Mouse (Mus musculus) liver, embryonic 11.5 days (tissue): ENCODE results near the gene Ubr7. TPM values are rescaled to one million over a fixed set of nuclear protein-coding genes. Genes with fewer than 3 reads are reported as not detected.

Experiments
- ATAC-seq: fragments of 200-750 bp; cut with Nextera tagmentation; replicated peaks from 2 replicates; pipeline ENCODE4 v1.8.0; 2017; ENCODE audit warnings: moderate number of reproducible peaks, mild to moderate bottlenecking, moderate TSS enrichment, moderate library complexity; ENCODE audit not compliant: low FRiP score
- DNase-seq: peaks from one replicate; pipeline ENCODE4 v3.0.0-alpha.2; 2017; ENCODE audit warnings: low spot score
- H3K27ac ChIP-seq: fragments of 300-500 bp; sonication (generic); 2 replicates; pipeline ENCODE4 v1.5.1; 2014; ENCODE audit warnings: mild to moderate bottlenecking, low read depth, low read length, control low read depth
- H3K27me3 ChIP-seq: fragments of 300-500 bp; sonication (generic); replicated peaks from 2 replicates; pipeline ENCODE4 v1.6.1; 2014; ENCODE audit warnings: low read length, mixed read lengths; ENCODE audit not compliant: control insufficient read depth, insufficient read depth
- H3K36me3 ChIP-seq: fragments of 300-500 bp; sonication (generic); 2 replicates; pipeline ENCODE4 v1.6.1; 2014; ENCODE audit warnings: mild to moderate bottlenecking, low read length, moderate library complexity, mixed read lengths; ENCODE audit not compliant: control insufficient read depth, insufficient read depth
- H3K4me1 ChIP-seq: fragments of 300-500 bp; sonication (generic); replicated peaks from 2 replicates; pipeline ENCODE4 v1.6.1; 2014; ENCODE audit warnings: low read length, mixed read lengths; ENCODE audit not compliant: control insufficient read depth, insufficient read depth
- H3K4me2 ChIP-seq: fragments of 300-500 bp; sonication (generic); 2 replicates; pipeline ENCODE4 v1.6.1; 2014; ENCODE audit warnings: mild to moderate bottlenecking, control low read depth, moderate library complexity
- H3K4me3 ChIP-seq: fragments of 300-500 bp; sonication (generic); 2 replicates; pipeline ENCODE4 v1.5.1; 2014; ENCODE audit warnings: low read depth, low read length, control low read depth
- H3K9ac ChIP-seq: fragments of 300-500 bp; sonication (generic); 2 replicates; pipeline ENCODE4 v1.6.1; 2014; ENCODE audit warnings: low read depth, low read length, control low read depth
- H3K9me3 ChIP-seq: fragments of 300-500 bp; sonication (generic); 2 replicates; pipeline ENCODE4 v1.6.1; 2016; ENCODE audit warnings: low read length, inconsistent platforms, mixed read lengths; ENCODE audit not compliant: control insufficient read depth
- WGBS: fragments of 180-500 bp; shearing (Covaris S2); extraction: QIAGEN DNeasy Blood & Tissue Kit; methylation state at CpG from one replicate; pipeline ENCODE4 v1.1.7; 2014; 5-methylcytosine and 5-hydroxymethylcytosine counted together
- polyA plus RNA-seq: library from polyadenylated mRNA; unstranded; fragments of >200 nt; fragmentation: Nextera tagmentation; extraction: Ambion mirVana; gene quantifications from 2 replicates; pipeline ENCODE4 v1.2.1, GENCODE M21; 2014

Gene Ubr7
- polyA plus RNA-seq, 1 experiment from 2014 or later = 53.3 TPM

DNA sequence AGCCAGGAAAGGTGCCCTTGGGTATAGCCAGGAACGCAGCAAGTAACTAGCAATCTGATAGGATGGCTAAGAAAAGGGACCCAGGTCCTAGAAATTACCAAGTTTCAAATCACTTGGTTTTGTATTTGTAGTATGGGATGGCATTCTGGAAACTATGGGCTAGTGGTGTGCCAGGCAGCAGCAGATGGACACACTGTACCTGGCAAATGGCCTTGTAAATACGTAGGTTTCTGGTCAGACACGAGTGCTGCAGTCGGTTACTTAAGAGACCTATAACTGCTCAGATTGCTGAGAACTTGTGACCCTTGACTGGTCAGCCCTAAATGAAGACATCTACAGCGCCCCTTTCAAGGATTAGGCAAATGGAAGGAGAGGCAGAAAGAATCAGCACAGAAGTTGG lies 20.4 kb downstream of the Ubr7 start:
- no peak for DNase-seq
- Histone ChIP-seq H3K36me3 (peaks cover 15% of the 10 kb centered on the region), H3K9ac (no peak overlapping the region), H3K27ac (no peak overlapping the region), H3K27me3 (no peaks in the 10 kb centered on the region), H3K4me1 (no peaks in the 10 kb centered on the region), H3K4me3 (no peak overlapping the region), H3K9me3 (no peaks in the 10 kb centered on the region), H3K4me2 (no peak overlapping the region)
- WGBS = 84% methylated on average over 5 of the region's 5 CpGs
- ATAC-seq = no peak

DNA sequence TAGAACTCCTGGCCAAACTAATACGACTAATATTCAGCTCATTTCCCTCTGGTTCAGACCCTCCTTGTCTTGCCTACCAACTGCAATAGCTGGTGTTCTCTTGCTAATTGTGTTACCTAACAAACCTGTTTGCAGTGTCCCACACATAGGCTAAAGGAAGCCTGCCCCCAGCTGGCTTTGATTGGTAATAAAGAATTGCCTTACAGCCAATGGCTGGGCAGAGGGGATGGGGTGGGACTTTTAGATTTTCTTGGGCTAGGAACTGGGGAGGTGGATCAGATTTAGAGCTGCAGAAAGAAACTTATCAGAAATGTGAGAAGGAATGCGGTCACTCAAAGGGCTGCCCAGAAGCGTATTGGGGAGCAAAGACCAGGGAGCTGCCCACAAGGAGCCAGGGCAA lies 21.7 kb downstream of the Ubr7 start:
- Histone ChIP-seq H3K27me3 (no peaks in the 10 kb centered on the region), H3K4me2 (no peak overlapping the region), H3K9me3 (no peaks in the 10 kb centered on the region), H3K27ac (no peak overlapping the region), H3K9ac (no peak overlapping the region), H3K4me1 (no peaks in the 10 kb centered on the region), H3K4me3 (no peak overlapping the region), H3K36me3 (peaks cover 13% of the 10 kb centered on the region)
- ATAC-seq = peak; percentile 68
- WGBS = 31% methylated on average over 3 of the region's 3 CpGs
- DNase-seq = no peak

DNA sequence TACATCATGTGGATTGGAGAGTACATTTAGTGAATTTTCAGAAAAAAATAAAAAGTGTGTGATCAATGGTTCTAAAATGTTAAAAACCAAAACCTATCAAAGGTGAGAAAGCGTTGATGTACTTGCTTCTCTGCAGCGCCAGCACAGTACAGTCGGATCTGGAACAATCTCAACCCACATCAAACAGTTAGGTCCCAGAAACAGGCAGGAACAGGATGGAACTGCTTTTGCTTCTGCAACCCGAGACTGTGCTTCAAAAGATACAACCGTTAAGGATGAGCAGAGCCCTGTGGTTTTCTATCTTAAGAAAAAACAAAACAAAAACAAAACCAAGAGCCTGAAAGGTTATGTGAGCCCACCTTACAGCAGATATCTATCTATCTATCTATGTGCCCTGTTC lies 25.1 kb downstream of the Ubr7 start:
- no peak for ATAC-seq
- 91% methylated on average over 5 of the region's 5 CpGs for WGBS

DNA sequence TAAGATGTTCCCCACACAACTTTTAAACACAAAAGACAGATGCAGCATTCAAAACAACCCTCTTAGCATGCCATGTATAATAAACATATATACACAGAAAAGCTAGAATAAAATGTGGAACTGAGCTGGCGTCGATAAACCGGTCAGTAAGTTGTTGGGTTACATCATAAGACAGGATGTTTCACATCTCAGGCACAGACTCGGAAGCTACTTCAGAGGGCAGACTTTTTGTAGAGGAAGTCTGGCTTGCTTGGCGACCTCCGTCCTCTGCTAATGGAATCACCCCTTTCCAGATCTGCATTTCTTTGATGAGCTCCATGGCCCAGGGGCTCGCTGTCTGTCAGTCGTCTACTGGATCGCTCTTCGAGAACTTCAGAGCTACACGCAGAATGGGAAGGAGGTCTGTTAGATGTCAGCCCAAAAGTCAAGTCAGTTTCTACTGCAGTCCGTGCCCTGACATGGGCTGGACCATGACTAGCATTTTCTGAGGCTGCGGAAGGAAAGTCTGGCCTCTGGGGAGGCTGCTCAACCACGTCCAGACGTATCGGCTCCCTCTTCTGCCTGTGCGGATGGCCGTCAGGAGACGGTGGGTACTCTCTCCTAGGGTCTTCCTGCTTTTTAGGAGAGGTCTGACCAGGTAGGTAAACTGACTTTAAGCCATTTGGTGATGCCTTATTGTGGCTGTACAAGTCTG lies 27.3 kb downstream of the Ubr7 start:
- ATAC-seq (no peak), DNase-seq (no peak)
- H3K4me3 ChIP-seq = no peak overlapping the region
- H3K4me2 ChIP-seq = no peak overlapping the region
- no peaks in the 10 kb centered on the region for H3K4me1 ChIP-seq
- H3K27ac ChIP-seq = no peak overlapping the region
- H3K27me3 ChIP-seq = no peaks in the 10 kb centered on the region
- 84% methylated on average over 19 of the region's 19 CpGs for WGBS
- H3K36me3 ChIP-seq = peaks cover 16% of the 10 kb centered on the region; the same call in 1 of the 2 replicates
- H3K9ac ChIP-seq = no peak overlapping the region
- no peaks in the 10 kb centered on the region for H3K9me3 ChIP-seq

More for the DNA sequence above, 25.1 kb downstream of the Ubr7 start:
- Histone ChIP-seq H3K36me3 (peaks cover 11% of the 10 kb centered on the region), H3K4me3 (no peak overlapping the region), H3K9me3 (no peaks in the 10 kb centered on the region), H3K27ac (no peak overlapping the region), H3K4me1 (no peaks in the 10 kb centered on the region), H3K27me3 (no peaks in the 10 kb centered on the region), H3K9ac (no peak overlapping the region), H3K4me2 (no peak overlapping the region)
- no peak for DNase-seq

DNA sequence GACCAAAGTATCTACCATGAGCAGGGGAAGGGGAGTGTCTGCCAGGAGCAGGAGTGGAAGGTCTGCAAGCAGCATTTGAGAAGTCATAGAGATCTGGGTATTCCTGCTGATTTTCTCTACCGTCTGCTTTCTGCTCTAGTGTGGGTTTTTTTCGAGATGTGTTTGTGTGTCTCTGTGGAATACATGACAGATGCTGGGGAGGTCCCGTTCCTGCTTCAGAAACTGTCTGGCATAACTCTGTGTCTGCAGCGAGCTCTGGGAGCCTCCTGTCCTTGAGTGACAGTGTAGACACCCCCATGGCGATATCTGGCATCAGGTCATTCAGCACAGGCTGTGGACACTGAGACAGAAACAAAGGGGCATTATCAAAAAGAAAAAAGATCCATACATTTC lies 27.8 kb downstream of the Ubr7 start:
- ATAC-seq (no peak), DNase-seq (no peak)
- no peaks in the 10 kb centered on the region for H3K9me3 ChIP-seq
- no peaks in the 10 kb centered on the region for H3K27me3 ChIP-seq
- H3K27ac ChIP-seq = no peak overlapping the region
- H3K4me2 ChIP-seq = no peak overlapping the region
- H3K4me3 ChIP-seq = no peak overlapping the region
- no peak overlapping the region for H3K9ac ChIP-seq
- 88% methylated on average over 5 of the region's 5 CpGs for WGBS
- peaks cover 20% of the 10 kb centered on the region for H3K36me3 ChIP-seq
- H3K4me1 ChIP-seq = no peaks in the 10 kb centered on the region

GRCm38 (mm10) chr12:102787927-102788326 lies 30.2 kb downstream of the Ubr7 start:
- peak; percentile 39; the same call in 1 of the 2 replicates for ATAC-seq
- Histone ChIP-seq H3K9ac (no peak overlapping the region), H3K27me3 (no peaks in the 10 kb centered on the region), H3K4me2 (no peak overlapping the region), H3K9me3 (no peaks in the 10 kb centered on the region), H3K4me3 (no peak overlapping the region), H3K4me1 (no peaks in the 10 kb centered on the region), H3K27ac (no peak overlapping the region), H3K36me3 (peaks cover 26% of the 10 kb centered on the region)
- DNase-seq = no peak
- 77% methylated on average over 7 of the region's 7 CpGs for WGBS

DNA sequence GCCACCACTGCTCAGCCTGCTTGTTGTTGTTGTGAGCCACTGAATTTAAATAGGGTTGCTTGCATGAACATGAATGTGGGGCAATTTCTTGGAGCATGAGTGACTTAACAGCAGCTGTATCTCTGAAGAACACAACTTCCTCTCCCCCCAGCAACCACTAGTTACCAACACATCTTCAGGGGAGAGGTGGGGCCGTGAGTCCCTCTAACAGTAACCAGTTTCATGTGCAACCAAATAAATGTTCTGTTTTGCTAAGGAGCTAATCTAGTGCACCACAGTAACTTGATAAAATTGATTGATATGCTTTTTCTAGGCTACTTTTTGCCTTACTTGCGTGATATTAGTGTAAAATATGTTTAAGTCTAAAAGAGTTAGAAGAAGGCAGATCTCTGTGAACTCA lies 41.8 kb downstream of the Ubr7 start:
- Histone ChIP-seq H3K4me3 (no peak overlapping the region), H3K9me3 (no peaks in the 10 kb centered on the region), H3K27me3 (no peaks in the 10 kb centered on the region), H3K4me2 (no peak overlapping the region), H3K27ac (no peak overlapping the region), H3K36me3 (peaks cover 2% of the 10 kb centered on the region; the same call in 1 of the 2 replicates), H3K4me1 (no peaks in the 10 kb centered on the region), H3K9ac (no peak overlapping the region)
- no peak for DNase-seq
- peak; percentile 41; the same call in 1 of the 2 replicates for ATAC-seq
- whole genome bisulfite sequencing = 63% methylated on average over 2 of the region's 2 CpGs

- H3K4me2 ChIP-seq = no peak overlapping the region
- no peak for DNase-seq
- H3K4me3 ChIP-seq = no peak overlapping the region
- no peaks in the 10 kb centered on the region for H3K4me1 ChIP-seq
- H3K27ac ChIP-seq = no peak overlapping the region
- no peak for ATAC-seq
- H3K27me3 ChIP-seq = no peaks in the 10 kb centered on the region
- 93% methylated on average over 1 of the region's 1 CpGs for WGBS
- H3K9ac ChIP-seq = no peak overlapping the region
- 0 out of 2 replicates have a peak, but pooled peaks cover 3% of the 10 kb centered on the region for H3K36me3 ChIP-seq
- no peaks in the 10 kb centered on the region for H3K9me3 ChIP-seq
Observed at GRCm38 (mm10) chr12:102814858-102815257, 57.1 kb downstream of the Ubr7 start.

GRCm38 (mm10) chr12:102826399-102826798 lies 68.6 kb downstream of the Ubr7 start:
- DNase-seq (no peak), ATAC-seq (no peak)
- WGBS = 93% methylated on average over 1 of the region's 1 CpGs
- H3K9me3 ChIP-seq = no peaks in the 10 kb centered on the region
- no peaks in the 10 kb centered on the region for H3K4me1 ChIP-seq
- no peak overlapping the region for H3K4me2 ChIP-seq
- H3K27ac ChIP-seq = no peak overlapping the region
- no peaks in the 10 kb centered on the region for H3K36me3 ChIP-seq
- no peak overlapping the region for H3K4me3 ChIP-seq
- H3K9ac ChIP-seq = no peak overlapping the region
- H3K27me3 ChIP-seq = no peaks in the 10 kb centered on the region
